ENCODE assay signal across 7 mouse cellular contexts in genomic region chr17:31564015-31564857, GRCm38 (mm10). TPM values are rescaled to one million over a fixed set of nuclear protein-coding genes. Genes with fewer than 3 reads are reported as not detected.
DNase-seq lines count a peak whose midpoint lies in the region; ATAC-seq lines count a peak whose summit lies in the region.

Pknox1 (plus strand) TSS chr17:31564734.

- no peaks in the 10 kb centered on the region for H3K36me3 ChIP-seq in intestine, embryonic 16.5 days (ENCODE audit: control insufficient read depth, insufficient read depth, low read length)
- H3K36me3 ChIP-seq in midbrain, embryonic 11.5 days (ENCODE audit: control insufficient read depth, insufficient read depth, low read length) = no peaks in the 10 kb centered on the region

- ATAC-seq in intestine, embryonic 16.5 days = peak; percentile 94
- ATAC-seq in midbrain, embryonic 11.5 days (ENCODE audit: low FRiP score) = peak; percentile 95

- H3K9me3 ChIP-seq in intestine, embryonic 16.5 days (ENCODE audit: control insufficient read depth, low read length) = no peaks in the 10 kb centered on the region
- H3K9me3 ChIP-seq in midbrain, embryonic 11.5 days (ENCODE audit: control insufficient read depth, low read length) = no peaks in the 10 kb centered on the region

- intact Hi-C loops in left cerebral cortex, postnatal 36 days (cut with DNase I) = loop anchor here (2.0 kb wide), 1 partner anchor 43 kb away; the partner anchor contains the start of gene Ndufv3

- 0% methylated on average over 67 of the region's 72 CpGs for WGBS in intestine, embryonic 16.5 days
- WGBS in midbrain, embryonic 11.5 days = 1% methylated on average over 46 of the region's 72 CpGs

- no peaks in the 10 kb centered on the region for H3K27me3 ChIP-seq in intestine, embryonic 16.5 days (replicated peaks; ENCODE audit: control insufficient read depth, insufficient read depth, low read length)
- H3K27me3 ChIP-seq in midbrain, embryonic 11.5 days (ENCODE audit: control insufficient read depth, insufficient read depth, low read length) = no peaks in the 10 kb centered on the region

- peak within 1 kb of the TSS; percentile 97 for H3K27ac ChIP-seq in intestine, embryonic 16.5 days (ENCODE audit: low read length)
- H3K27ac ChIP-seq in midbrain, embryonic 11.5 days (ENCODE audit: low read depth, low read length) = peak within 1 kb of the TSS; percentile 91

- H3K4me2 ChIP-seq in intestine, embryonic 16.5 days (ENCODE audit: low read depth, low read length) = peak within 1 kb of the TSS; percentile 81
- peak within 1 kb of the TSS; percentile 92 for H3K4me2 ChIP-seq in midbrain, embryonic 11.5 days

- H3K9ac ChIP-seq in intestine, embryonic 16.5 days (ENCODE audit: low read depth, low read length) = peak within 1 kb of the TSS; percentile 95
- peak within 1 kb of the TSS; percentile 92 for H3K9ac ChIP-seq in midbrain, embryonic 11.5 days (ENCODE audit: low read length)

- peaks cover 34% of the 10 kb centered on the region for H3K4me1 ChIP-seq in intestine, embryonic 16.5 days (ENCODE audit: control insufficient read depth, insufficient read depth, low read length)
- H3K4me1 ChIP-seq in midbrain, embryonic 11.5 days (ENCODE audit: control insufficient read depth, insufficient read depth, low read length) = peaks cover 32% of the 10 kb centered on the region

- peak within 1 kb of the TSS; percentile 78 for H3K4me3 ChIP-seq in intestine, embryonic 16.5 days (ENCODE audit: low read length)
- H3K4me3 ChIP-seq in midbrain, embryonic 11.5 days (ENCODE audit: low read depth, low read length) = peak within 1 kb of the TSS; percentile 79

- DNase-seq in adrenal gland, adult 8-10 months = peak; percentile 98
- DNase-seq in embryo, embryonic 9.5 days (ENCODE audit: extremely low spot score) = peak; percentile 98
- DNase-seq in gastrocnemius, postnatal 4 days (ENCODE audit: low spot score in 2 of 2) = peak; percentile 95 to 99
- DNase-seq in left cerebral cortex, postnatal 36 days (ENCODE audit: low spot score in 2 of 2) = peak; percentile 98
- DNase-seq in midbrain, embryonic 11.5 days (ENCODE audit: low spot score, missing footprints) = peak; percentile 100
- DNase-seq in skeletal muscle tissue, adult 2 months (ENCODE audit: low read depth, low spot score) = peak; percentile 100

RNA-seq across cellular contexts. Expression of gene Pknox1, which starts in this region (rescaled TPM):
- total RNA-seq in adrenal gland, adult 8-10 months (2022) = 10 to 100 TPM; 20.6 to 28.1 (median 24.2) TPM
- 10 to 100 TPM; 22.5 to 28.9 TPM for total RNA-seq in gastrocnemius, postnatal 4 days (2021)
- polyA plus RNA-seq in intestine, embryonic 16.5 days (2015; fragmentation: Nextera tagmentation; extraction: Ambion mirVana) = 25.7 and 27.4 TPM in 2 replicates
- total RNA-seq in left cerebral cortex, postnatal 36 days (2021) = 10 to 100 TPM; 13.1 to 17.8 TPM
- 22.4 and 22.7 TPM in 2 replicates for polyA plus RNA-seq in midbrain, embryonic 11.5 days (2014; fragmentation: Nextera tagmentation; extraction: Ambion mirVana)

Comparison
In these comparisons a context has a peak if more than half of its experiments do, and no peak if none do; other contexts are left out.
1. Peak in every context shown above with its lines: DNase-seq, ATAC-seq, H3K4me3 ChIP-seq and H3K27ac ChIP-seq.